Mouse (Mus musculus): ENCODE measurements around the gene Ei24. TPM values are rescaled to one million over a fixed set of nuclear protein-coding genes. Genes with fewer than 3 reads are reported as not detected.

The Ei24 gene
- polyA plus RNA-seq, 1 experiment from 2014 or later, result 61.6 TPM

- DNase-seq (peak; percentile 63), ATAC-seq (peak; percentile 41)
- Histone ChIP-seq H3K4me2 (ENCODE audit: low read depth, low read length) (peak overlapping the region; percentile 78), H3K36me3 (replicated peaks; ENCODE audit: insufficient read depth, low read length) (peaks cover 11% of the 10 kb centered on the region), H3K27ac (ENCODE audit: low read depth) (peak overlapping the region; percentile 98), H3K4me3 (ENCODE audit: low read depth, low read length) (peak overlapping the region; percentile 66), H3K4me1 (ENCODE audit: insufficient read depth) (peaks cover 24% of the 10 kb centered on the region), H3K27me3 (ENCODE audit: insufficient read depth, low read length) (no peaks in the 10 kb centered on the region), H3K9ac (replicated peaks) (peak overlapping the region; percentile 80), H3K9me3 (ENCODE audit: low read length) (no peaks in the 10 kb centered on the region)
- TF ChIP-seq CTCF (IDR thresholded peaks at IDR 0.05; ENCODE audit: low read depth) (no peak), EP300 (IDR thresholded peaks at IDR 0.05; ENCODE audit: low read depth) (0 out of 2 replicates have a peak, but pooled peaks have one; percentile 13)
- WGBS (ENCODE audit: insufficient replicate concordance), result 8% methylated on average over 25 of the region's 25 CpGs
Observed at GRCm38 (mm10) chr9:36768156-36769047, 28.8 kb downstream of the Ei24 start.

- TF ChIP-seq EP300 (IDR thresholded peaks at IDR 0.05; ENCODE audit: low read depth), result peak; percentile 64; the same call in 1 of the 2 replicates
- TF ChIP-seq CTCF (IDR thresholded peaks at IDR 0.05; ENCODE audit: low read depth), result no peak
- DNase-seq (peak; percentile 98), ATAC-seq (peak; percentile 98)
- Histone ChIP-seq H3K4me3 (ENCODE audit: low read depth, low read length) (peak within 1 kb of the TSS; percentile 93), H3K4me2 (ENCODE audit: low read depth, low read length) (peak within 1 kb of the TSS; percentile 88), H3K27ac (ENCODE audit: low read depth) (peak within 1 kb of the TSS; percentile 98), H3K9ac (replicated peaks) (peak within 1 kb of the TSS; percentile 88), H3K36me3 (replicated peaks; ENCODE audit: insufficient read depth, low read length) (peaks cover 21% of the 10 kb centered on the region), H3K4me1 (ENCODE audit: insufficient read depth) (peaks cover 24% of the 10 kb centered on the region), H3K9me3 (ENCODE audit: low read length) (no peaks in the 10 kb centered on the region), H3K27me3 (ENCODE audit: insufficient read depth, low read length) (no peaks in the 10 kb centered on the region)
- WGBS (ENCODE audit: insufficient replicate concordance), result under 1% methylated on average over 60 of the region's 60 CpGs
Observed at GRCm38 (mm10) chr9:36767203-36768143, 29.7 kb downstream of the Ei24 start, which contains the start of gene Stt3a. Gene Stt3a, minus strand, starts transcription at chr9:36767679.

GRCm38 (mm10) chr9:36764378-36764777 lies 32.8 kb downstream of the Ei24 start:
- no peak for ATAC-seq
- H3K9ac ChIP-seq (replicated peaks), result no peak overlapping the region

More at GRCm38 (mm10) chr9:36764378-36764777, 32.8 kb downstream of the Ei24 start:
- peaks cover 24% of the 10 kb centered on the region for H3K4me1 ChIP-seq (ENCODE audit: insufficient read depth)
- H3K36me3 ChIP-seq (replicated peaks; ENCODE audit: insufficient read depth, low read length), result peaks cover 33% of the 10 kb centered on the region
- 69% methylated on average over 1 of the region's 1 CpGs for WGBS (ENCODE audit: insufficient replicate concordance)
- H3K9me3 ChIP-seq (ENCODE audit: low read length), result no peaks in the 10 kb centered on the region
- no peaks in the 10 kb centered on the region for H3K27me3 ChIP-seq (ENCODE audit: insufficient read depth, low read length)
- TF ChIP-seq CTCF (IDR thresholded peaks at IDR 0.05; ENCODE audit: low read depth), result no peak
- no peak for TF ChIP-seq EP300 (IDR thresholded peaks at IDR 0.05; ENCODE audit: low read depth)
- no peak overlapping the region for H3K27ac ChIP-seq (ENCODE audit: low read depth)
- no peak for DNase-seq
- H3K4me2 ChIP-seq (ENCODE audit: low read depth, low read length), result no peak overlapping the region
- no peak overlapping the region for H3K4me3 ChIP-seq (ENCODE audit: low read depth, low read length)

Other genes with a start within 250 kb of the Ei24 start
- not detected in 2 replicates for gene Gm17689, start 214.8 kb downstream of the Ei24 start, polyA plus RNA-seq (2015; fragmentation: Nextera tagmentation; extraction: Ambion mirVana)
- gene A630095E13Rik, start 154.0 kb downstream of the Ei24 start, polyA plus RNA-seq (2015; fragmentation: Nextera tagmentation; extraction: Ambion mirVana), result not detected in 2 replicates
- gene Acrv1, start 104.2 kb downstream of the Ei24 start, polyA plus RNA-seq (2015; fragmentation: Nextera tagmentation; extraction: Ambion mirVana), result not detected in 2 replicates
- 6.2 and 7.8 TPM in 2 replicates for gene Chek1, start 70.3 kb downstream of the Ei24 start, polyA plus RNA-seq (2015; fragmentation: Nextera tagmentation; extraction: Ambion mirVana)
- 99.9 and 113 TPM in 2 replicates for gene Stt3a, start 29.7 kb downstream of the Ei24 start, polyA plus RNA-seq (2015; fragmentation: Nextera tagmentation; extraction: Ambion mirVana)
- gene Fez1, start 24.5 kb upstream of the Ei24 start, polyA plus RNA-seq (2015; fragmentation: Nextera tagmentation; extraction: Ambion mirVana), result 0.15 and 0.50 TPM in 2 replicates